Mouse (Mus musculus): ENCODE data around the gene Carns1.

Gene Carns1

DNA sequence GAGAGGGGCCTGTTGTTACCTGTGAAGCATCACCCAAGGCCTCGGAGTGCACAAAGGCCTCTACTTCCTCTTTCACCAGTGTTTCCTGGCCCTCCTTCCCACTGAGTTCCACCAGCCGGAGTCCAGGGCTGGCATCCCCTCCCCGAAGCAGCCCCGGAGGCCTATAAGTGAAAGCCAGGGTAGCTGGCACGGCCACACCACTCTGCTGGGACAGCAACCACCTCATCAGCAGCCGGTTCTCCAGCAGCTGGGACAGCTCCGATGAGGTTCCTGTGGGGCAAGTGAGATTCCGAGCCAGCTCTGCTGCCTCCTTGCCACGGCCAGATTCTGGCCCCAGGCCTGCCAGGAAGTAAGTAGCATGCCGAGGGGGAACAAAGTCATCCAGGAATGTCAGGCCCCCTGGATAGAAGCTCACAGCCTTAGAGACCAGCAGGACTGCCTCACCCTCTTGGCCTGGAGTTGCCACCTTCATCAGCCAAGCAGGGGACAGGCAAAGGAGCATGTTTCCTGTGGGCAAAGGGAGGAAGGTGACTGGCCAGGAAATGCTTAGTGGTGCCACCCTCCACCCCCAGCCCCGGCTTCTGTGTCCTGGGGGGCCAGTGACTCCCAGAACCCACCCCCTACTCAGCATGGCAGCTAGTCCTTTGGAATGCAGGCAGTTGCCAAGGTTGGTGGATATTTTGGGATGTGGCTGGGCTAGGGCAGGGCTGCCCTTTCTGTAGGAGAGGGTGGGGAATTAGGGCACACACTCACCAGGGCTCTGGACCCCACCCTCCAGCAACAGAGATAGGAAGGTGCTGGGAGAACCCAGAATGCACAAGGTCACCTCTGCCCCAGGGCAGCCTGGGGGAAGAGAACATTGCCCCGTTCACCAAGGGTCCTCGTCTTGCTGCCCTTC lies 3.6 kb downstream of the Carns1 start:
- peak in 1 of 2 experiments; percentile 27 for DNase-seq (ENCODE audit: low spot score in 2 of 2)

DNA sequence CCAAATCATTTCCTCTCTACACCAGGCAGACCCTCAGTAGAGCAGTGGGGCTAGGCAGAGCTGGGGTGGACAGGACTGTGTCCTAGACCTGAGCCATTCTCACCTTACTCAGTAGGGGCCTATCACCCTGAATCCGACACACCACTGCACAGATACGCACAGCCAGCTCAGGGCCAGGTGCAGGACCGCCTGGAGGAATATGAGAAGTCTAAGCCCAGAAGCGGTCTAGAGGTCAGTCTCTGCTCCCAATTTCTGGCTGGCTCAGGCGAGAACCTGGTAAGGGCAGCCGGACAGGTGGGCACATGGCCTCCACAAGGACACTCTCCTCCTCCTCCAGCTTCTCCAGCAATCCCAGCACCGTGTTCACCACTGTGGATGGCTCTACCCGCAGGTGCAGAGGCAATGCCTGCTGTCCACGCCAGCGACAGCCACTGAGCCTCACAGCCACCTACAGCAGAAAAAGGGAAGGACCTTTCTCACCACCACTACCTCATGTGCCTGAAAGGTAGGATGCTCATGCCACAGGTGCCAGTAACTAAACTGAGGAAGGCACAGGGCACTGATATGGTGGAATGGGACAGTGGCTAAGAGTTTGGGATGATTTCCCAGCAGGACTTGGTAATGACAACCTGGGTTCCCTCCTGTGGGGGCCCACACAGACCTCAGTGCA lies 4.4 kb downstream of the Carns1 start:
- no peak for DNase-seq (ENCODE audit: low spot score in 2 of 2)

DNA sequence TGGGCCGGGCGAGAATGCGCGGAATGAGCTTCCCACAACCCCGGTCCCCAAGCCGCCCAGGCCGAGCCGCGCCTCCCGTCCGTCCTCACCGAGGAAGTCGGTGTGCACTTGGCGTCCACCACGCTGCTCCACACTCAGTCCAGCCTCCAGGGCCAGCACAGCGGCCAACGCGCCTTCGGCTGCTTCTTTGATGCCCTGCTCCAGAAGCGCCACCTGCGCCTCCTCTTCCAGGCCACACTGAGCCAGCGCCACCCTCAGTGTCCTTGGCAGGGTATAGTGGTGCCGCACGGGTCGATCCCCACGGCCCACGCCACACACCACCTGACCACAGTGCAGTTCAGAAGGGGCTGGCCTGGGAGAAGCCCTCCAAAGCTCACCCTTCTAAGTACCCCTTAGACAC lies 5.5 kb downstream of the Carns1 start:
- DNase-seq (ENCODE audit: low spot score in 2 of 2): no peak

DNA sequence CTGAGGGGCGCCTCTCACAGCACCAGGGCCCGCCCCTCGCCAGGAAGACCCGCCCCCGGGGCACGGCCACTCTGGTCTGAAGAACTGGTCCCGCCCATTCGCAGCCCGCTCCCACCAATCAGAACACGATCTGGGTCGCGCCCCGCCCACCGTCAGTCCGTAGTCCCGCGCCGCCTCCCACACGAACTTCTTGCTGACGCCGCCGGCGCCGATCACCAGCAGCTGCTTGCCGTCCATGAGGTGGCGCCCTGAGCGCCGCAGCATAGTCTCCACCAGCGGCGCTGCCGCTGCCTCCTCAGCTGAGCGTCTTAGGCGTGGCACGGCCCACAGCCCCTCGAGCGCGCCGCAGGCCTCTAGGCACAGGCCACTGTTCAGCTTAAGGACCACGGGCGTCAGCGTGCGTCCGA lies 5.9 kb downstream of the Carns1 start:
- peak; percentile 99 for DNase-seq (ENCODE audit: low spot score in 2 of 2)

DNA sequence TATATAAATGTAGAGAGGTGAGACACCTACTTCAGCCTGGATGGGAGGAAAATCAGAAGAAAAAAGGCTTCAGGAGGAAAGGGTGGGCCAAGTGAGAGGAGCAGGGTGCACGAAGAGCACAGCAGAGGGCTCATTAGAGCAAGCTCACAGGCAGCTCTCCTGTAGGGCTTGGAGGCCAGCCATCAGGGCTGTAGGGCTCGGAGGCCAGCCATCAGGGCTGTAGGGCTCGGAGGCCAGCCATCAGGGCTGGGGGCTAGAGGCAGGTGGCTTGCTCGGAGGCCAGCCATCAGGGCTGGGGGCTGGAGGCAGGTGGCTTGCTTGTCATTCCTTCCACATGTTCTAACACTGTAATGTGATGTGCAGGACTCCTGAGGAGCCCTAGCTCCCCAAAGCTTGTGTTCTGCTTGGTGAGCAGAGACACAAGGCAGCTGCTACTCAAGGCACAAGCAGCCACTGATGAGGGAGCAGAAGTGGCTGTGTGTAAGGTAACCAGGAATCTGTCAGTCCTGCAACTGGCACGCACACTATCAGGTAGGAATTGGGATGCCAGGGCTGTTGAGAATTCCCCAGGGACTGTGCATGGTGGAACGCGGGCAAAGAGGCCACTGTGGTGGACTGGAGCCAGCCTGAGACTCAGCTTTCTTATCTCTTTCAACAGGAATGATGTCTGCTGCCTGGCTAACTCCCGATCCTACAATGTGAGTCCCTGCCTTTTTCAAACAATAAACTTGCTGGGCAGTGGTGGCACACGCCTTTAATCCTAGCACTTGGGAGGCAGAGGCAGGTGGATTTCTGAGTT lies 8.4 kb downstream of the Carns1 start:
- no peak for DNase-seq (ENCODE audit: low spot score in 2 of 2)

DNA sequence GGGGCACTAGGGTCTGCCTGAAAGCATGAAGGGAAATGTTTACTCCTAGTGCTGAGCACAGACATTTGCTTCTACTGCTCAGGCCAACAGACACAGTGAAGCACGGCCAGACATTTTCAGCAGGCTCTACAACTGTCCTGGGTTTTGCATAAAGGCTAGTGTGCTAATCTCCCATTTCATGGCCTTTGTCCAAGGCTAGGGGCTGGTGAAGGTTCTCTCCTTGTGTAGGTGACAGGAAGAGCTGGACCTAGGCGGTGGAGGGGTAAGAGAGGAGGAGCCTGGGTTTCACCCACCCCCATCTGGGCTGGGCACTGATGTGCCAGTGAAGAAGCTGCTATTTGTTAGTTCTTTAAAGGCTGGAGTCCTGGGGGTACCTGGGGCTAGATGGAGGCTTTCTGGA lies 10.6 kb downstream of the Carns1 start:
- DNase-seq (ENCODE audit: low spot score in 2 of 2): no peak

DNA sequence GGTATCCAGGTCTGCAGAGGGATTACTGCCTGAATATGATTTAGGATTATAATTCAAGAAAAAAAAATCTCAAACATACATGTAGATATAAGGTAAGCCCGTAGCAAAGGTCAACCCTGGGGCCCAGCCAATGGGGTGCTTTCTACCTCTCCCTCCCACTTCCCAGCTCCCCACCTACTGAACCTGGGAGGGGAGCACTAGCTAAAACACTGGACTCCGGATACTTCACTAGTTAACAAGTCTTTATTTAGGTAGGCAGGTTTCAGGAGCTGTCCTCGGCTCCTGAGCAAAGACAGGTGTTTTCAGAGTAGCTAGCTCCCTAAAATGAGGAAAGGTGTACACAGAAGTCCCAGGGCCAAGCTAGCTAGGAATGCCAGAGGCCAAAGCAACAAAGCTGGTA lies 11.2 kb downstream of the Carns1 start:
- DNase-seq (ENCODE audit: low spot score in 2 of 2): no peak

DNA sequence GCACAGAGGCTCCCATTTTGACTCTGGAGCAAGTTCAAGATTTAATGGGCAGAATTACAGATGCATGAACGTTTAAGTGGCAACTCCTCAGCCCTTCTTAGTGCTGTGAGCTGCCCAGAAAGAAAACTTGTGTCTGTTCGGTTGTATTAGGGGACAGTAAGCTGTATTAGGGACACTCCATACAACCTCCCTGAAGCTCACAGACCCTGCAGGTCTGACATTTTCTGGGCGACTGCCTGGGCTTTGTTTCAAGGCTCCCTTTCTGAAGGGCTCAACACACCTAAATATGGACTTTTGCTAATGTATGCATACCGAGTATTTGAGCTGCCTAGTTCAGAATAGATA lies 11.8 kb downstream of the Carns1 start:
- no peak for DNase-seq (ENCODE audit: low spot score in 2 of 2)

DNA sequence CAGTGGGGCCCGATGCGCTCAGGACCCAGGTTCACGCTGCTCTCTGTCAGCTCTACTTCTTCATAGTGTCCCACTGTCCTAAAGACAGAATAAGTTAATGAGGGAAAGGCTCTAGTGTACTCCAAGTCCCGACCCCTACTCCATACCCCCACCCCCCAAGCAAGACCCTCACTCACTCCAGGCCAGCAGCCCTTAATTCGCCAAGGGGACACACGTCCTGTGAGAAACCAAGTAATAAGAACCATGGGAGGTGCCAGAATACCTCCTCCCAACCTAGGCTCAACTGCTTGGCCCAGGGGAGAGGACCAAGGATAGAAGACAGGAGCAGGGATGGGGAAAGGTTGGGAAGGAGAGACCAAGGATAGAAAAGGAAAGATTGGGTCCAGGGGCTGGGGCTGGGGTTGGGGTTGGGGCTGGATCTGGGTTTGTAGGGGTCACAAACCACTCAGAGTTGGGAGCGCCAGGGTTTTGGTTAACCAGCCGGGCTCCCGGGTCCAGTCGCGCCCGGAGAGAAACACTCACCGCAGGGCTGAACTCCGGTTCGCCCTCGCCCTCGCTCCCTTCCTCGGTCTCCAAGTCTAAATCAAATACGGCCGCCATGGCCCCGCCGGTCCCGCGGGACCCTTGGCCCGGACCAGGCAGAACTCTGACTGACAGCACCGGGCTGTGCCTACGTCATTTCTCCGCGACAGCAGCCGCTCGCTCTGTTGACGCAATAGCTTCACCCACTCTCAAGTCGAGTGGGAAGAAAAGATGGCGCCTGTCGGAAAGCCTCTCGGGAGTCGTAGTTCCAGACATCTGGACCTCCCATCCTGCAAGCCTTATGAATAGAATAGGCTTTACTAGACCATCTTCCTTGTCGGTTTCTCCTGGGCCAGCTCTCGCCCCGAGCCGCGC lies 12.4 kb downstream of the Carns1 start, which contains the start of gene Rps6kb2:
Rps6kb2 (minus strand) TSS at position 709 of the 897 bp plus-strand sequence.
- DNase-seq (ENCODE audit: low spot score in 2 of 2): peak; percentile 95 to 97

DNA sequence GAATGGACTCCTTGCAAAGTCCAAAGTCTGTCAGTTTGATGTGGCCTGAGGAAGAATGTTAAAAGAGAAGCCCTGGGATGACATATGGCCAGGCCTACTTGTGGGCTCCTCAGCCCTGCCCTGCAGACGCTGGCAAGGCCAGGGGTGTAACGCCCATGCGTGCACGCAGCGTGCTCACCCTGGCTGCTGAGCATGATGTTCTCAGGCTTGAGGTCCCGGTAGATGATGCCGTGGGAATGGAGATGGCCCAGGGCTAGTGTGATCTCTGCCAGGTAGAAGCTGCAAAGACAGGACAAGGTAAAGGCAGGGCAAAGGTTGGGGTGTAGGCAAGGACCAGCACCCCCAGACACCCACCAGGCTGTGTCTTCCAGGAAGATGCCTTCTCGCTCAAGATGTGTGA lies 16.2 kb downstream of the Carns1 start:
- no peak for DNase-seq (ENCODE audit: low spot score in 2 of 2)

DNA sequence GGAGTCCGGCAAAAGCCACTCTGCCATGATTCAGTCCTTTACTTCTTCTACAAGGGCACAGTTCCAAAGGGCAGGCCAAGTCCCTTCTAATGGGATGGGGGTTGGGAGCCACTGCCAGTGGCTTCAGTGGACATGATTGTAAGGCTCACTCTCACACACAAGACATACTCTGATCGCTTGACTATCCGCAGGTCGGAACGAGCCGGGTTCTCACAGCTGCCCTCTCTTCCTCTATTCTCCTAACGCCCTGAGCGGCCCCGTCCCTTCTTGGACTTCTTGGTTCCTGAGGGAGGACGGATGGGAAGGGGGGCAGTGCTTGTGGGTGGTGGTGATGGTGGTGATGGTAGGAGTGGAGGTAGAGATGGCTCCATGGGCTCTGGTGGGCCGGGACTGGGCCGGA lies 18.5 kb downstream of the Carns1 start:
- no peak for DNase-seq (ENCODE audit: low spot score in 2 of 2)

DNA sequence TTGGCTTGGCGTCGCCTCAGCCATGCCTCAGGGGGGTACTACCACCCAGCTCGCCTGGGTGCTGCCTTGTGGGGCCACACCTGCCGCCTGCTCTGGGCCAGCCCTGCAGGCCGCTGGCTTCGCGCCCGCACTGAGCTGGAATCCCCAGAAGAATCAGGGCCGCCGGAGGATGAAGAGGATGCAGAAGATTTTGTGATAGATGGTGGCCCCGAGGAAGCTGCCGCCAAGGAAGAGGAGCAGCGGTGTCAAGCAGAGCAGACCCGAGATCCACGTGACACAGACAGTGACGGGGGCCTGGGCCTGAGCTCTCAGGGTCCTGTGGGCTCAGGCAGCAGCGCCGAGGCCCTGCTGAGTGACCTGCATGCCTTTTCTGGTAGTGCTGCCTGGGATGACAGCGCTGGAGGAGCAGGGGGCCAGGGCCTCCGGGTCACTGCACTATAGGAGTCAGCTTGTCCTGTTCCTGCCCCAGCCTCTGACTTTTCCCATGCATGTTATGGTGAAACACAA lies 19.2 kb downstream of the Carns1 start:
- no peak for DNase-seq (ENCODE audit: low spot score in 2 of 2)

DNA sequence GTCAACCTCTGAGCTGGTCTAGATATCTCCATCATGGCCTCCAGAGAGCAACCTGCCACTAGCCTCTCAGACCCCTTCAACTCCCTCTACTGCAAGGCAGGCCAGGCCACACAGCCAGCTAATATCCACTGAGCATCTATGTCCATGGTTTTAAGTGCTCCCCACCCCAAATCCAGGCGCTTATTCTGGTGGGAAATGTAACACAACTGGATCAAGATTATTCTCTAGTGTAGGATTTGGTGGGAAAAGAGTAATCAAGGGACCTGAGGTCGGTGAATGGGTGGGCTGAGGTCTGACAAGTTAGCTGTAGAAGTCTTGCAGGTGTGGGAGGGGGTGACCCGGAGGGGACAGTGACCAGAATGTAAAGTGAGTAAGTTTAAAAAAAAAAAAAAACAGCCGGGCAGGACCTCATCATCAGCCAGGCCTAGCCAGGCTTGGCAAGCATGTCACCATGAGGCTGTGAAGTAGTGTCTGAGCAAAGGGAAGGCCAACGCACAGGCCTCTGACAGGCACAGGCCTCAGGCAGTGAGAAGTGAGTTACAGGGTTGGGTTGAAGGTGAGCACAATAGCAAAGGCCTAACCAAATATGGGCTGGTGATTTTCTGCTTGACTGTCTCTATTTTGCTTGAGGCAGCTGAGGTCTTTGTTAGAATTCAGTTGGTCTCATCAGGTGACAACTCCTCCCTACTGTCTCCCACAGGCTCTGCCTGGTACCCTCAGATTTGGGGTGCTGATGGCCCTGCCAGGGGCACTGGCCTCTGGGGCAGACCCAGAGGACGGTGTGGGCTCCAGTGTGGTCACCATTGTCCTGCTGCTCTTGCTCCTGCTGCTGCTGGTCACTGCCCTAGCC lies 19.8 kb downstream of the Carns1 start:
- DNase-seq (ENCODE audit: low spot score in 2 of 2): peak; percentile 31 to 58

DNA sequence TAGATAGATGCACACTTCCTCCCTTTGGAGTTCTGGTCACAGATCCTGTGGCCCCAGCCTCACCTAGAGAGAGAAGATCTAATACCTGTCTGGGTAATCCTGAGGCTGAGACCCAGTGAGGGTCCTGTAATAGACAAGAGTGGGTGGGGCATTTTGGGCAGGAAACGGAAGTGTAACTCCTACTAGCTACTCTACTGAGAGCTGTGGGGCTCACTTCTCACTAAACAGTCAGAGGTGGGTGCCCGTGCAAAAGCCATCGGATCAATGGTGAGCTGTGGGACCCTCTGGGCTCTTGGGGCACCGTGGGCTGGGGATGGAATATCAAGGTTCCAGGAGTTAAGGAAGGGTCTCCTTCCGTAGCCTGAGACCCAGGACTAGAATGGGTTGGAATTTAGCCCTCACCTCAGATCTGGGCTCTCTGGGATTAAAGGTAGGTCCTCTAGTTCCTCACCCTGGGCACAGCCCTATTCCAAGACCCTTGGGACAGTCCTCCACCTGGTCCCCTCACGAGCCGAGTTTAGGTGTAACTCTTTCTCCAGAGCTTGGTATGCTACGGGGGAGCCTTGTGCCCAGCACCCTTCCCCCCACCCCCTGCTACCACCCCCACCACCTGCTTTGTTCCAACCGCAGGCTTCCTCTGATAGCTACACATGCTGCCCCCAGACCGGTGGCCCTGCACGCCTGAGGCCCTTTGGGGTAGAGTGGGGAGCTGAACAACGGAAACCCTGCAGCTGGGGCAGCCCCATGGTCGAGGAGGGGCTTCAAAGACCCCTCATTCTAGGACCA lies 20.6 kb downstream of the Carns1 start:
- peak in 1 of 2 experiments; percentile 73 for DNase-seq (ENCODE audit: low spot score in 2 of 2)

DNA sequence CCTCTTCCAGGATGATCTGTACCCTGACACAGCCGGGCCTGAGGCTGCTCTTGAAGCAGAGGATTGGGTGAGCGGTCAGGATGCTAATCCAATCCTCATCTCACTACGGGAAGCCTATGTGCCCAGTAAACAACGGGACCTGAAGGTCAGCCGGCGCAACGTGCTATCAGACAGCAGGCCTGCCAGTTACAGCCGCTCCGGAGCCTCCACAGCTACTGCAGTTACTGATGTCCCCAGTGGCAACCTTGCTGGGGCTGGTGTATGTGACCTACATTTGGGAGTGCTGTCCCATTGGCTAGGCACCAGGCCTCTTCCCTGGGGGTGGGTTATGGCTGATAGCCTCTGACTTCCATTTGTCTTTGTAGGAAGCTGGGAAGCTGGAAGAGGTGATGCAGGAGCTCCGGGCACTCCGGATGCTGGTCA lies 22.0 kb downstream of the Carns1 start, which contains the start of gene Ptprcap:
Ptprcap (plus strand) TSS at position 373 of the 423 bp plus-strand sequence.
- DNase-seq (ENCODE audit: low spot score in 2 of 2): no peak

DNA sequence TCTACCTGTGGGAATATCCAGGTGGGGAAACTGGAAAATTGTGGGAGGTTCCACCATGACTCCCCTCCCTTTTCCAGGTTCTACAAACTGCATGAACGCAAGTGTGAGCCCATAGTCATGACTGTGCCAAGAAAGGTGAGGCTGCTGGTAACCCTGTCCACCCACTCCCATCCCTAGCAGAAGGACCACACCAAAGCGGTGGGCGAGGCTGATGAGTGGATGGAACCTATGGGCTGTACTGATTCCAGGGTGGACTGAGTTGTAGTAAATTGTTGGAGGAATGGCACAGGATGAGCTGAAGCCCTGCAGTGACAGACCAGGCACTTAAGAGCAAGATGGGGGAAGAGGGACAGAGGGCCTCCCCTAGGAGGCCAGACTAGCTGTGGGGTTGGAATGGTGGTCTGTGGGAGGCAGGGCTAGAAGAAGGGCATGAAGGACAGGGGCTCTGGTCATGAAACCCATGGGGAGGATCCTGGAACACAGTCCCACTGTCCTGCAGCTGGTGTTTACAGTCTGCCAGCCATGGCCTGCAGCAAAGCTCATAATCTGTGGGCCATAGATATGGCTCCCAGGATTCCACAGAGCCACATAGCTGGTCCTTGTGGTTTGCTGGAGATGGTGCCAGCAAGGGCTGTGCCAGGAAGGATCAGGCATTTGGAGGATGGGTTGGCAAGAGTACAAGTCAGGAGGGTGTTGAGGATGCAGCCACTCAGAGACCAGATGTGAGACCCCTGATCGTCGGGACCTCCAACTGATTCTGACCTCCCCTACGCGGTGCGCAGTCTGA lies 22.6 kb downstream of the Carns1 start:
- DNase-seq (ENCODE audit: low spot score in 2 of 2): no peak

DNA sequence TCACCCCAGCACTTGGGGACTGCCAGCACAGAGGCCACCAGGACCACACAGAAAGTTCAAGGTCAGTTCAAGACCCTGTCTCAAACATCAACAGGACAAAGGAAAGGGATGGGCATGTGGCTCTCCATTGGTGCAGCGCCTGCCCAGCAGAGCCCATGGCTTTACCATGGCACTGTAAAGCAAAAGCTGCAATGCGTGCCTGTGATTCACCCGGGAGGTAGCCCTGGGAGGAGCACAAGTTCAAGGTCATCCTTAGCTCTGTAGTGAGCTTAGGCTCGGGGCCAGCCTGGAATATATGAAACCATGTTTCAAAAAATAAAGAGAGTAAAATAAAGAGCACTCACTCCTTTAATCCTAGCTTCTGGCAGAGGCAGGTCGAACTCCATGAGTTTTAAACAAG lies 23.4 kb downstream of the Carns1 start:
- DNase-seq (ENCODE audit: low spot score in 2 of 2): no peak

DNA sequence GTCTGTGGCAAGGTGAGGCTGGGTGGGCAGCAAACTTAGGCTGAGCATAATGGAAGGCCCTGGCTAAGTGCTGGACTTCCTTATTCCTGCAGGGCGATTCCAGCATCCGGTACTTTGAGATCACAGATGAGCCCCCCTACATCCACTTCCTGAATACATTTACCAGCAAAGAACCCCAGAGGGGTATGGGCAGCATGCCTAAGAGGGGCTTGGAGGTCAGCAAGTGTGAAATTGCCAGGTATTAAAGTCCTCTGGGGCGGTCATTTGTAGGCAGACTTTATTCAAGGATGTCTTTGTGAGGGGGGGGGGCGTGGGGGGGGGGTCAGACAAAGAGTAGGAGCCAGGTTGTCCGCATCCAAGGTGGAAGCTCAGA lies 23.8 kb downstream of the Carns1 start:
- DNase-seq (ENCODE audit: low spot score in 2 of 2): no peak

Data from spleen, postnatal 10 days (tissue).